Mouse (Mus musculus) hematopoietic stem cell, adult 5-6 weeks (primary cell): ENCODE measurements around the gene Ablim1. TPM values are rescaled to one million over a fixed set of nuclear protein-coding genes. Genes with fewer than 3 reads are reported as not detected.

ENCODE experiments used
- ATAC-seq, 2 experiments: fragments of 125-278 bp in 1 of 2; replicated peaks in 1 of 2; 2 replicates each; pipeline ENCODE4 v1.8.0; 2016 to 2017; ENCODE audit warnings: inconsistent platforms in 2 of 2, mild to moderate bottlenecking in 2 of 2, moderate number of reproducible peaks in 2 of 2, low read depth in 1 of 2, moderate TSS enrichment in 1 of 2; ENCODE audit not compliant: low FRiP score in 2 of 2, poor library complexity in 2 of 2, severe bottlenecking in 2 of 2, insufficient read depth in 1 of 2, low TSS enrichment in 1 of 2
- total RNA-seq: library from RNA; stranded (forward); fragments of 172-1452, 232-1000 nt; gene quantifications from 2 replicates; pipeline ENCODE4 v1.2.3, GENCODE M21; 2017

Gene Ablim1
- total RNA-seq, 1 experiment from 2014 or later: 46.1 TPM

- no peak for ATAC-seq
Measured at GRCm38 (mm10) chr19:57353228-57353627, 38.5 kb upstream of the Ablim1 start.

- ATAC-seq: no peak
Measured at GRCm38 (mm10) chr19:57352337-57352935, 37.7 kb upstream of the Ablim1 start.

- peak; percentile 22 to 42; a peak in 2 of 4 replicates for ATAC-seq
Measured at GRCm38 (mm10) chr19:57349096-57349495, 34.4 kb upstream of the Ablim1 start.

- ATAC-seq: no peak
Measured at GRCm38 (mm10) chr19:57344678-57345077, 30.0 kb upstream of the Ablim1 start.

GRCm38 (mm10) chr19:57343860-57344259 lies 29.1 kb upstream of the Ablim1 start:
- ATAC-seq: peak; percentile 96 to 98

GRCm38 (mm10) chr19:57340900-57341742 lies 26.4 kb upstream of the Ablim1 start:
- no peak for ATAC-seq

- ATAC-seq: no peak
Measured at GRCm38 (mm10) chr19:57339281-57339864, 24.7 kb upstream of the Ablim1 start.

- ATAC-seq: no peak
Measured at GRCm38 (mm10) chr19:57335135-57335534, 20.4 kb upstream of the Ablim1 start.

- ATAC-seq: no peak
Measured at GRCm38 (mm10) chr19:57333356-57333755, 18.6 kb upstream of the Ablim1 start.

- no peak for ATAC-seq
Measured at GRCm38 (mm10) chr19:57331237-57331636, 16.5 kb upstream of the Ablim1 start.

GRCm38 (mm10) chr19:57330309-57330708 lies 15.6 kb upstream of the Ablim1 start:
- ATAC-seq: no peak

- ATAC-seq: 0 out of 4 replicates have a peak, but pooled peaks of 1 of the 2 experiments have one; percentile 29
Measured at GRCm38 (mm10) chr19:57328792-57329191, 14.1 kb upstream of the Ablim1 start.

- no peak for ATAC-seq
Measured at GRCm38 (mm10) chr19:57328269-57328668, 13.6 kb upstream of the Ablim1 start.

- no peak for ATAC-seq
Measured at GRCm38 (mm10) chr19:57327679-57328078, 13.0 kb upstream of the Ablim1 start.

- ATAC-seq: no peak
Measured at GRCm38 (mm10) chr19:57325748-57326300, 11.1 kb upstream of the Ablim1 start.

- ATAC-seq: no peak
Measured at GRCm38 (mm10) chr19:57323087-57323486, 8.4 kb upstream of the Ablim1 start.

- no peak for ATAC-seq
Measured at GRCm38 (mm10) chr19:57322491-57322890, 7.8 kb upstream of the Ablim1 start.

- ATAC-seq: no peak
Measured at GRCm38 (mm10) chr19:57321839-57322238, 7.1 kb upstream of the Ablim1 start.
